Mouse (Mus musculus): ENCODE data around the gene Efcab8.

DNA sequence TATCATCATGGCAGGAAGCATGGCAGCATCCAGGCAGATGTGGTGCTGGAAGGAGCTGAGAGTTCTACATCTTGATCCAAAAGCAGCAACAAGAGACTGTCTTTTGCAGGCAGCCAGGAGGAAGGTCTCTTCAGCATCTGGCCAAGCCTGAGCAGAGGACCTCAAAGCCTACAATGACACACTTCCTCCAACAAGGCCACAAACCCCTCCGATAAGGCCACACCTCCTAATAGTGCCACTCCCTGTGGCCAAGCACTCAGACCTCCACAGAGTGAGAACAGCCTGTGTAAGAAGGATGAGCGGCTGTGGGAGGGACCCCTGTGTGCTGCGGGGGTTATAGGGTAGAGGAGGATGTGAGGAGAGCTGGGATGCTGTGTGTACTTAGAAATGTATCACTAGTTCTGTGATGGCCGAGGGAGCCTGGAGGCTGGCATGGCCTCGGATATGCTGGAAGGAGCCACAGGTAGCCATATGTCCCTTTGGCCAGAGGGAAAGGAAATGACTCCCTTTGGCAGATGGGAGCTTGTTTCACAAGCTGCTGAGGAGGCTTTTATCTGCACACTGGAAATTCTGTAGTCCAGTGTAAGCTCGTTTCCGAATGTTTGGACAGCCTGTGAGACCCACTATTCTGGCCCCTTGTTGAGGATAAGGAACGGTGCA, 47.6 kb downstream of the Efcab8 start:
- TF ChIP-seq CTCF (IDR thresholded peaks at IDR 0.05; ENCODE audit: low read depth), result no peak
- no peak for TF ChIP-seq EP300 (IDR thresholded peaks at IDR 0.05; ENCODE audit: low read depth)

All from liver, embryonic 14.5 days (tissue).